Mouse (Mus musculus) hematopoietic multipotent progenitor cell, adult 10-12 weeks (in vitro differentiated cells): ENCODE data around the gene Acat2. TPM values are rescaled to one million over a fixed set of nuclear protein-coding genes. Genes with fewer than 3 reads are reported as not detected.

Experiments used
- polyA plus RNA-seq: library from polyadenylated mRNA; stranded (reverse); fragments of >175 nt; gene quantifications from 2 replicates; pipeline ENCODE4 v1.2.3, GENCODE M21; 2012; ENCODE audit warnings: low replicate concordance

Acat2 gene
- 2.2 and 2.5 TPM in 2 replicates for polyA plus RNA-seq

DNA sequence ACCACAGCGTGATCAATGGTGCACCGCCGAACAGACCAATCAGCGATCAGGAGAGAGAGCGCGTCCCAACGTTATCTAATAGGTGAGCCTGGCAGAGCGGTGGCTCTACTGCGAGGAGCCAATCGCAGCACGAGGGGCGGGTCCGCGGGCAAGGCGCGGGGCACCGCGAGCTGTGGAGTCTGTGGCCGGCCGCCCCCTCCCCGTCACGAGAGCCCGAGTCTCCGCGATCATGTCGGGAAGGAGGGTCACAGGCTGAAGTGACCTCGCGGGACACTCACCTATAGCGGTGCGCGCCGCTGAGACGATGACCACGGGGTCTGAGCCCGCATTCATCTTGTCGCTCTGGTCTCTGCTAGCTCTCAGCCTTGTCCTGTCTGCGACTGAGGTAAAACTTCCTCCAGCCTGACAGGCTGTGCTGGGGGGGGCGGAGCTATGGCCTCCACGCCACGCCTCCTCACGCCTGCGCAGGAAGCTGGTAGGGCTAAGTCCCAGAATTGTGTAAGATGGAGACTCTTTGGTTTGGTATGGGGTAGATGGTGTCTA is at the start of gene Acat2:
Gene Acat2, minus strand, starts transcription at position 417 of the 543 bp plus-strand sequence.

DNA sequence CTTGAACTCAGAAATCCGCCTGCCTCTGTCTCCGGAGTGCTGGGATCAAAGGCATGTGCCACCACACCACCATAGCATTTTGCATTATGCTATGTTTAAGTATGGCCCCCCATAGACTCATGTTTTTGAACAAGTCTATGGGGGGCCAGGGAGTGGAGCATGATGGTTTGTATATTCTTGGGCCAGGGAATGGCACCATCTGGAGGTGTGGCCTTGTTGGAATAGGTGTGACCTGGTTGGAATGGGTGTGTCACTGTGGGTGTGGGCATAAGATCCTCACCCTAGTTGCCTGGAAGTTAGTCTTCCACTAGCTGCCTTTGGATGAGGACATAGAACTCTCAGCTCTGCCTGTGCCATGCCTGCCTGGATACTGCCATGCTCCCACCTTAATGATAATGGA is 46.0 kb upstream of the Acat2 start, which contains the start of gene Sod2:
Gene Sod2, plus strand, starts transcription at position 301 of the 400 bp plus-strand sequence.

GRCm38 (mm10) chr17:12994069-12994468 is 33.5 kb upstream of the Acat2 start, which contains the start of gene Wtap:
Gene Wtap (minus strand): TSS chr17:12994169.

DNA sequence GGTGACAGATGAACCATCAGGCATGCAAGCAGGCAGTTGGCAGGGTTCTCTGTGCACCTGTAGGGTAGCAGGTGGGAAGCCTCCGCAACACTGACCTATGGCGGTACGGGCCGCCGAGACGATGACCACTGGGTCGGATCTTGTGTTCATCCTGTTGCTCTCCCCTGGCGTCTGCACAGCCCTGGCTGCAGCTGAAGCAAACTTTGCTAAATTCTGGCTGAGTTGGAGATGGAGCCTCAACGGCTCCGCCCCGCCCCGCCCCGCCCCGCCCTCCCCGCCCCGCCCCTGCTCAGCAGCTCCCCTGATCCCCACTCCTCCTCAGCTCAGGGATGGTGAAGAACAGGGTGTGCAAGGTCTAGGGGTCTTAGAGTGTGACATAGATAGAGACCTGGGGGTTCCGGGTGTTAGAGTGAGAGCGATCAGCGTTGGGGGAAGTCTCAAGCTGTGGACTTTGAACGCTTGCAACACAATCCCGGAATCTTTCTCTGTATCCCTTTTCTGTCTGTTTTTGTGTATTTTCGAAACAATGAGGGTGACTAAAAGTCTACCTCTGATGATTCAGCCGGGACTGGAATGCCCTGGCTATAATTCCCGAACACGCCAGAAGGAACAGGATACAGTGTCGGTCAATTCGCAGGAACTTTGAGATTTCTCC is 20.3 kb downstream of the Acat2 start, which contains the start of gene Acat3:
Gene Acat3, minus strand, starts transcription at position 450 of the 655 bp plus-strand sequence.

GRCm38 (mm10) chr17:12915881-12916583 is 44.5 kb downstream of the Acat2 start, which contains the start of gene Mrpl18:
Gene Mrpl18 (minus strand): TSS chr17:12916345.

GRCm38 (mm10) chr17:12915488-12915880 is 45.1 kb downstream of the Acat2 start, which contains the start of gene Tcp1:
Gene Tcp1 (plus strand): TSS chr17:12915701.

DNA sequence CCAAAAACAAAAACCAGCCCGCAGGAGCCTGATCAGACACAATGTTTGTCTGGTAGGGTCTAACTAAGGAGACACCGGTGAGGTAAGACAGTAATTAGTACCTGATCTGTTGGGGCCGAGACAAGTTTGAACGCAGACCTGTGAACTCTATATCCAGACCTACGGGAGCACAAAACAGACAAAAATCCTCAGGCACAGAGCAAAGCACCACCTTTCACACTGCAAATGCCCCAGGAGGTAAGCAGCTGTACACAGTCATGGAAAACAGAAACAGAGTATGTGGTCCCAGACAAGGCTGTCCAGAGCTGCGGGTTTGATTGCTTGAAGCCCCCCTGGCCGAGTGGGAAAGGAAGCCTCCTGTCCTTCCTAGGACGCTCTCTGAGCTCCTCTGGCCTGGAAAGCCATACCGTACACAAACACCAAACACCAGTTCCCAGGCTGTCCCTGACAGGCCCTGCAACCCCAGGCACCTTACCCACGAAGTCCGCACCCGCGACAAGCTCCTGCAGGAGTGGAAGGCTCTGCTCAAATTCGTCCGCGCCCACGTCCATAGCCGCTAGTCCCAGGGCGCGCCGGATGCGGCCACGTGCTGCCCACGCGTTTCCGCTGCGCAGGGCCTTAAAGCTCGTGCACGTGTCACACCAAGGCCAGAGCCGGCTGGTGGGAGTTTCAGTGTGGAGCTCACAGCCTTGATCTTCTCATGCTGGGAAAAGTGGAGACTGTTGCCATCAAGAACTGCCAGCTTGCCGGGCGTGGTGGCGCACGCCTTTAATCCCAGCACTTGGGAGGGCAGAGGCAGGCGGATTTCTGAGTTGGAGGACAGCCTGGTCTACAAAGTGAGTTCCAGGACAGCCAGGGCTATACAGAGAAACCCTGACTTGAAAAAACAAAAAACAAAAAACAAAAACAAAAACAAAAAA is 50.9 kb downstream of the Acat2 start, which contains the start of gene Pnldc1:
Gene Pnldc1, minus strand, starts transcription at position 870 of the 920 bp plus-strand sequence.

Other genes with a start within 250 kb of the Acat2 start
- gene Igf2r, start 191.1 kb downstream of the Acat2 start, polyA plus RNA-seq: 3.9 and 5.3 TPM in 2 replicates
- gene Mas1, start 92.6 kb downstream of the Acat2 start, polyA plus RNA-seq: not detected in 2 replicates
- not detected in 2 replicates for gene Mrgprh, start 84.7 kb downstream of the Acat2 start, polyA plus RNA-seq
- gene Pnldc1, start 50.5 kb downstream of the Acat2 start, polyA plus RNA-seq: 0.10 and 0.66 TPM in 2 replicates
- 5.1 and 21.8 TPM in 2 replicates for gene Tcp1, start 45.0 kb downstream of the Acat2 start, polyA plus RNA-seq
- 5.3 and 39.4 TPM in 2 replicates for gene Mrpl18, start 44.4 kb downstream of the Acat2 start, polyA plus RNA-seq
- not detected in 2 replicates for gene Acat3, start 20.1 kb downstream of the Acat2 start, polyA plus RNA-seq
- gene Wtap, start 33.4 kb upstream of the Acat2 start, polyA plus RNA-seq: 30.2 and 43.0 TPM in 2 replicates
- gene Sod2, start 46.1 kb upstream of the Acat2 start, polyA plus RNA-seq: 136 and 308 TPM in 2 replicates
- gene Gpr31b, start 91.5 kb upstream of the Acat2 start, polyA plus RNA-seq: 0.20 TPM in 1 of 2 replicates, not detected in the other
- not detected in 2 replicates for gene Tcp10b, start 100.4 kb upstream of the Acat2 start, polyA plus RNA-seq
- gene Unc93a, start 171.1 kb upstream of the Acat2 start, polyA plus RNA-seq: 0.07 TPM in 1 of 2 replicates, not detected in the other